Mouse (Mus musculus) kidney, postnatal 0 days (tissue): ENCODE measurements at regions not wholly inside any gene's neighbourhood (a gene's known extent, or its start where the extent isn't known, plus 50 kb on each side); places are given as distances from the start of the nearest gene placed in this dataset.

Experiments
- ATAC-seq: fragments of 200-750 bp; cut with Nextera tagmentation; replicated peaks from 2 replicates; pipeline ENCODE4 v1.8.0; 2017; ENCODE audit warnings: low read depth, moderate number of reproducible peaks, moderate TSS enrichment, moderate library complexity; ENCODE audit not compliant: low FRiP score
- DNase-seq: peaks from one replicate; pipeline ENCODE4 v3.0.0-alpha.2; 2016; ENCODE audit warnings: low spot score
- H3K27ac ChIP-seq: fragments of 300-500 bp; sonication (generic); 2 replicates; pipeline ENCODE4 v1.5.1; 2014; ENCODE audit warnings: mild to moderate bottlenecking
- H3K27me3 ChIP-seq: fragments of 300-500 bp; sonication (generic); 2 replicates; pipeline ENCODE4 v1.6.1; 2014; ENCODE audit warnings: low read length, mixed read lengths; ENCODE audit not compliant: insufficient read depth
- H3K36me3 ChIP-seq: fragments of 300-500 bp; sonication (generic); 2 replicates; pipeline ENCODE4 v1.6.1; 2014; ENCODE audit warnings: low read length, mixed read lengths; ENCODE audit not compliant: insufficient read depth
- H3K4me1 ChIP-seq: fragments of 300-500 bp; sonication (generic); replicated peaks from 2 replicates; pipeline ENCODE4 v1.6.1; 2014; ENCODE audit warnings: antibody characterized with exemption, low read length, mixed read lengths; ENCODE audit not compliant: insufficient read depth
- H3K4me2 ChIP-seq: fragments of 300-500 bp; sonication (generic); 2 replicates; pipeline ENCODE4 v1.6.1; 2014; ENCODE audit warnings: mild to moderate bottlenecking, low read length, moderate library complexity, mixed read lengths
- H3K4me3 ChIP-seq: fragments of 300-500 bp; sonication (generic); replicated peaks from 2 replicates; pipeline ENCODE4 v1.5.1; 2014; ENCODE audit warnings: low read depth, low read length
- H3K9ac ChIP-seq: fragments of 300-500 bp; sonication (generic); 2 replicates; pipeline ENCODE4 v1.6.1; 2014; ENCODE audit warnings: low read depth, low read length
- H3K9me3 ChIP-seq: fragments of 300-500 bp; sonication (generic); replicated peaks from 2 replicates; pipeline ENCODE4 v1.6.1; 2016; ENCODE audit warnings: low read length, inconsistent platforms, mixed read lengths
- CTCF ChIP-seq: IDR thresholded peaks from 2 replicates; pipeline ENCODE4 v1.5.1; 2016; ENCODE audit warnings: antibody characterized with exemption, low read depth, mild to moderate bottlenecking, moderate library complexity
- WGBS: fragments of 180-500 bp; shearing (Covaris S2); extraction: QIAGEN DNeasy Blood & Tissue Kit; methylation state at CpG from one replicate; pipeline ENCODE4 v1.1.7; 2014; 5-methylcytosine and 5-hydroxymethylcytosine counted together

DNA sequence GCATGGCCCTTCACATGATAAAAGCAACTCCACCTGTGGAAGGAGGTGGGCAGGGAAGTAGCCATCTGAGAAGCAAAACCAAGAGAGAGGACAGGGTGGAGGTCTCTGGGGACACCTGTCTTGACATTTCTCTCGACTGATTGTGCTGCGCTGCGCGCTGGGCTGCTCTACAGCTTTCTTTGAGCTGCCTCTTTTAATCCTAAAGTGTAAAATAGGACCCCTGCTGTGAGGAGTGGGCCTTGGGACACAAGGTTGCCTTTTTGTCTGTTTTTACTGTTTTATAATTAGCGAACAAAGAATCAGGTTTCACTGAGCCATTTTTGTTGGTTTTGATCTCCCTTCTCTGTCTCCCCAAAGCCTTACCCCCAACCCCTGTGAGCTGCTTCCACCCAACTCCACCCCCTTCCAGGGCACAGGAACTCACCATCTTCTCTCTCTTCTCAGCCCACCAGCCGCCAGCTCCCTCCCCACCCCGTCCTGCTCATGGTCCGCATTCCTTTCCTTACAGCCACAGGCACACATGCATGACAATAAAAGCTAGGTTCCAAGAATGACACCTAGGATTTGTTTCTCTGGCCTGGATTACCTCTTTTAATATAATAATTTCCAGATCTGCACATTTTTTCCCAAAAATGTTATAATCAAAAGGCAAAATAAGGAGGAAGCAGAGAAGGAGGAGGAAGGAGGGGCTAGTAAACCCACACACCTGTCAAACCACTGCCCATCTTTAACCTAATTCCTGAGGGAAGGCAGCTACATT is 57.3 kb downstream of the Cbln4 start:
- no peak for ATAC-seq
- H3K4me2 ChIP-seq, result no peak overlapping the region
- no peaks in the 10 kb centered on the region for H3K4me1 ChIP-seq
- WGBS, result 31% methylated on average over 8 of the region's 8 CpGs
- no peak overlapping the region for H3K9ac ChIP-seq
- H3K27me3 ChIP-seq, result no peaks in the 10 kb centered on the region
- no peak overlapping the region for H3K27ac ChIP-seq
- no peaks in the 10 kb centered on the region for H3K36me3 ChIP-seq
- TF ChIP-seq CTCF, result no peak
- no peak for DNase-seq
- H3K4me3 ChIP-seq, result no peak overlapping the region
- H3K9me3 ChIP-seq, result no peaks in the 10 kb centered on the region

DNA sequence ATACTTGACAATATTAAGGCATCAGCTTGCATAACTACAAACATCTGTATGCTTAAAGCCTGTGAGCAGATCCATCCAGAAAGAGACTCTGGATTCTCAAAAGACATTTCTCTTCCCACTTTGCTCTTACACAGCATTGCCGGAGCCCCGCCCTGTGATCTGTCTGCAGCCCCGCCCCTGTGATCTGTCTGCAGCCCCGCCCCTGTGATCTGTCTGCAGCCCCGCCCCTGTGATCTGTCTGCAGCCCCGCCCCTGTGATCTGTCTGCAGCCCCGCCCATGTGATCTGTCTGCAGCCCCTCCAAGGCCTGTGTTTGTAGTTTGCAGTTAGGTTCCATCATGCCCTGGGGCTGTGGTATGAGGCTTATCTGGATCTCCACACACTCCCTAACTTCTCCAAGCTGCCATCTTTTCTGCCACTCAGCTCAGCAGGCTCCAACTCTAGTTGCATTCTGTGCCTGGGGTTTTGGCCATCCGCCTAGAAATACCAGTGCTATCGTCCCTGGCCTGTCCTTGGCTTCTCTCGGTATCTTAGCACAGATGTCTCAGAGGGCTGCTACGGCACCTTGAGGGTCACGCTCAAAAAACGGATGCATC is 73.9 kb downstream of the Cbln4 start:
- H3K36me3 ChIP-seq, result no peaks in the 10 kb centered on the region
- H3K9ac ChIP-seq, result no peak overlapping the region
- H3K4me1 ChIP-seq, result no peaks in the 10 kb centered on the region
- no peaks in the 10 kb centered on the region for H3K27me3 ChIP-seq
- no peak for TF ChIP-seq CTCF
- no peak overlapping the region for H3K27ac ChIP-seq
- ATAC-seq, result no peak
- H3K4me2 ChIP-seq, result no peak overlapping the region
- H3K9me3 ChIP-seq, result no peaks in the 10 kb centered on the region
- no peak overlapping the region for H3K4me3 ChIP-seq
- 53% methylated on average over 13 of the region's 13 CpGs for WGBS
- no peak for DNase-seq

DNA sequence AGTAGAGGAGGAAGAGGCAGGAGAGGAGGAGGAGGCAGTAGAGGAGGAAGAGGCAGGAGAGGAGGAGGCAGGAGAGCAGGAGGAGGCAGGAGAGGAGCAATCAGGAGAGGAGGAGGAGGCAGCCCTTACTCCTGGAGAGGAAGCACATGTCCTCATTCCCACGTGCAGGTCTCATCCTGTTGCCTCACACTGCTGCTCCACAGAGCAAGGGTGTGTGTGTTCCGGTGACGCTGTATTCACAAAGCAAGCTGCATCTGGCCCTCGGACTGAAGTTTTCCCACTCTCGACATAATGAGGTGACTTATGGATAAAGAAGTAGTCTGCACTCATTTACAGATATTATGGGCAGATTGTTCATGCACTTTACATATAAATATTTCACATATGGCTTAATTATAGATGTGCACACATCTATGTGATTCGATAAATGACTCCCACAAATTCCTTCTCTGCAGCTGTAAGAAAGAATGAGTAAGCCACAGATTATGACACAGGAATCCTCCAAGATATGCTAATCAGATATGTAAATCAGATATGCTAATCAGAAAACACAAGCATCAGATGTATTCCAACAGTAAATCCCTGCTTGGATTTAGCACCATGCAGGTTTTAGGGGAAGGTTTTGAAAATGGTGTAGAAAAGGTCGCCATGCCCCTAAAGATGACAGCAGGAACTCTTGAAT is 96.6 kb downstream of the Cbln4 start:
- Histone ChIP-seq H3K27me3 (no peaks in the 10 kb centered on the region), H3K36me3 (no peaks in the 10 kb centered on the region), H3K9ac (no peak overlapping the region), H3K4me1 (no peaks in the 10 kb centered on the region), H3K4me2 (no peak overlapping the region), H3K9me3 (no peaks in the 10 kb centered on the region), H3K4me3 (no peak overlapping the region), H3K27ac (no peak overlapping the region)
- ATAC-seq (no peak), DNase-seq (no peak)
- TF ChIP-seq CTCF, result no peak
- 78% methylated on average over 7 of the region's 7 CpGs for WGBS

DNA sequence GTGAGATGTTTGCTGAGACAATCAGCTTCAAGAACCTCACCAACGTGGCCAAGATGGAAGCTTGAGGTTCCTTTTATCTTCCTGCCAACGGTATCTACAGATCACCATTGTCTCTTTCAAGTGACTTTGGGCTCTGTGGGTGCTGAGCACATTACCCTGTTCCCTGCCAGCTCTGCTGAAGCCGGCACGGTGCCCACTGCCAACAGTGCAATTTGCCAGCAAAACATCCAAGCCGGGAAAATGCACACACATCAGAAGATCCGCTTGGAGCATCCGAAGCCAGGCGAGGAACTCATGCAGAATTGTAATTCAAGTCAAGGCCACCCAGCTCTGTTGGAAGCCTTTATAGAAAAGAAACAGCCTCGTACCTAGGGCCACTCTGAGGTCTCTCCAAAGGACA is 100.6 kb downstream of the Cbln4 start:
- Histone ChIP-seq H3K4me3 (no peak overlapping the region), H3K27ac (no peak overlapping the region), H3K4me1 (no peaks in the 10 kb centered on the region), H3K9me3 (no peaks in the 10 kb centered on the region), H3K4me2 (no peak overlapping the region), H3K9ac (no peak overlapping the region), H3K27me3 (no peaks in the 10 kb centered on the region), H3K36me3 (no peaks in the 10 kb centered on the region)
- DNase-seq, result no peak
- TF ChIP-seq CTCF, result no peak
- 84% methylated on average over 9 of the region's 9 CpGs for WGBS
- ATAC-seq, result no peak

DNA sequence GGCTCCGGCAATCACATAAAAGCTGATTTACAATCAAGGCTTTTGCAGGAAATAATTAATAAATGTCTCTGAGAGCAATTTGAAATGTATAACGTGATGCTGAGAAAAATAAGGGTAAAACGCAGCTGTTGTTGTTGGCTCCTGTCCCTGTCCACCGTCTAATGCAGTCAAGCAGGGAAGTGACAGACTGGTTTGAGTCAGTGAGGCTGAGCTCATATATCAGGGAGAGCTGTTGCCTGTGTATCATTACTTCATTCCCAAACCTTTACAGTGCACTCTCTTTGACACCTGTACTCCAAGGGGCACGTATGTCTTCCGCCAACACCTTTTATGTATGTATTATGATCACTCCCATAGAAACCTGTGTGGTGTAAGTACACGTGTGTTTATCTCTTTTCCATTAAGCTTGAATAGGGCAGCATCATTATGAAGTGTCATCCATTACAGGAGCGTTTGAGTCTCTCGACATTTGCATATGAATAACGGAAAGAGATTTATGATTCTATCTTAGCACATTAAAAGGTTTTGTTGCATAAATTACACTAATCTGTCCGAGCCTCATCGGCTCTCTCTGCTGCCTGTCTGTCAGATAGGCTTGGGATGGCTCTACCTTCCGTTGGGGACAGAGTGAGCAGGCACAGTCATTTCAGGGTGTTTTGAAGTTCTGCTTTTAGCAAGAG is 107.5 kb downstream of the Cbln4 start:
- 47% methylated on average over 13 of the region's 13 CpGs for WGBS
- Histone ChIP-seq H3K9ac (no peak overlapping the region), H3K9me3 (no peaks in the 10 kb centered on the region), H3K4me1 (no peaks in the 10 kb centered on the region), H3K27me3 (no peaks in the 10 kb centered on the region), H3K36me3 (no peaks in the 10 kb centered on the region), H3K4me2 (no peak overlapping the region), H3K4me3 (no peak overlapping the region), H3K27ac (no peak overlapping the region)
- no peak for TF ChIP-seq CTCF
- DNase-seq, result peak; percentile 15
- ATAC-seq, result no peak

DNA sequence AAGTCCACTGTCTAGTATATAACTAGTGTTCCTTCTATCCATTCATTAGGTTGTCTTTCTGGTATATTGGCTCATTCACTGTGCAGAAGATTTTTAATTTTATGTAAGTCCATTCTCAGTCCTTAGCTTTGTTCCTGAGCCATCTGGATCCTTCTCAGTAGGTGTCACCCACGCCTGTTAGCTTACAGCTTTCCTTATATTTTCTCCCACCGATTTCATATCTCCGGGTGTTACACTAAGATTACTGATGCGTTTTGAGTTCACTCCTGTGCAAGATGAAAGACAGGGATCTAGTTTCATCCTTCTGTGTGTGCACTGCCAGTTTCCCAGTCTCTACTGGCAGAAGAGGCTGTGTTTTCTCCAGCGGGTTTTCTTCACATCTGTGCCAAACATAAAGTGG is 122.3 kb downstream of the Cbln4 start:
- no peak for TF ChIP-seq CTCF
- no peak overlapping the region for H3K27ac ChIP-seq
- H3K27me3 ChIP-seq, result no peaks in the 10 kb centered on the region
- H3K4me3 ChIP-seq, result no peak overlapping the region
- no peaks in the 10 kb centered on the region for H3K36me3 ChIP-seq
- ATAC-seq, result no peak
- no peaks in the 10 kb centered on the region for H3K4me1 ChIP-seq
- DNase-seq, result no peak
- no peak overlapping the region for H3K9ac ChIP-seq
- no peaks in the 10 kb centered on the region; the same call in 1 of the 2 replicates for H3K9me3 ChIP-seq
- H3K4me2 ChIP-seq, result no peak overlapping the region
- 80% methylated on average over 5 of the region's 5 CpGs for WGBS
